Mouse (Mus musculus): ENCODE data around the gene Maco1.
A peak's percentile ranks its signal among the peaks of the same experiment; 100 is the strongest.
"Not testable (repeated sequence)": the region's sequence is repeated elsewhere in the genome, so short reads cannot be mapped to it uniquely, and the experiment has no call there.

Maco1 gene

GRCm38 (mm10) chr4:134858494-134858893 lies 5.3 kb upstream of the Maco1 start:
- DNase-seq (ENCODE audit: low read depth, low spot score), result no peak

DNA sequence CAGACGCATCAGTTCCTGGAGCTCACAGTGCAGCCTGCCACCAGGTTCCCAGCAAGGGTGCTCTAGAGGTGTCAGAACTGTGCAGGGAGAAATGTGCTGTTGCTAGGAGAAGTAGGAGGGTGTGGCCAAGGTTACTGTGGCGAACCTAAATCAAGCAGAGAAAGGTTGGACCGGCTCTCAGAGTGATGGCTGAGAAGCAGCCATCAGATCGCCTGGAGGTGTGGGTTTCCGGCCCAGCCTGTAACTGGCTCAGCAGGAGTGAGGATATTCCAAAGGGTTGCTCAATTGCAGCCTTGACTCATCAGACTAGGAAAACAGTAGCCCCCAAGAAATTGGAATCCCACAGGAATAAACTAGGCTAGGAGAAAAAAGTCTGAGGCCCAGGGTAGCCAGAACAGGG lies 3.4 kb upstream of the Maco1 start:
- no peak for DNase-seq (ENCODE audit: low read depth, low spot score)

- DNase-seq (ENCODE audit: low read depth, low spot score), result no peak
These were observed 2.9 kb upstream of the Maco1 start for GRCm38 (mm10) chr4:134856056-134856455.

DNA sequence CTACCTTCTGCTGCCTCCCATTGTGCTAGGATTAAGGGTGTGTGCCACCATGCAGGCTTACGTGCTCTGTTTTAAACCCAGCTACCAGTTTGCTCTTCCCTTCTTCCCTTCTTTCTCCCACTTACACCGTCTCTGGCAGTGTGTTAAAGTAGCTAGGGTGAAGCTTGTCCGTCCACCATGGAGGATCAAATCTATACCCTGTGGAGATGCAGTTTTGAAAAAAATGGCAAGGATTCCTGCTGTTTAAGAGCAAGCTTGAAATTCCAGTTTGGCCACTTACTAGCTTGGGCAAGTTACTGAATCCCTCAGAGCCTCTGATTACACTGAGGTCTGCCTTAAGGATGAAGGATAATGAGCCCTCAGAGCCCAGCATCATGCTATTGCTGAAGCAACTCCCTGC lies 2.2 kb upstream of the Maco1 start:
- no peak for DNase-seq (ENCODE audit: low read depth, low spot score)

GRCm38 (mm10) chr4:134853637-134854485 lies 716 bp upstream of the Maco1 start:
- peak; percentile 93 for DNase-seq (ENCODE audit: low read depth, low spot score)

DNA sequence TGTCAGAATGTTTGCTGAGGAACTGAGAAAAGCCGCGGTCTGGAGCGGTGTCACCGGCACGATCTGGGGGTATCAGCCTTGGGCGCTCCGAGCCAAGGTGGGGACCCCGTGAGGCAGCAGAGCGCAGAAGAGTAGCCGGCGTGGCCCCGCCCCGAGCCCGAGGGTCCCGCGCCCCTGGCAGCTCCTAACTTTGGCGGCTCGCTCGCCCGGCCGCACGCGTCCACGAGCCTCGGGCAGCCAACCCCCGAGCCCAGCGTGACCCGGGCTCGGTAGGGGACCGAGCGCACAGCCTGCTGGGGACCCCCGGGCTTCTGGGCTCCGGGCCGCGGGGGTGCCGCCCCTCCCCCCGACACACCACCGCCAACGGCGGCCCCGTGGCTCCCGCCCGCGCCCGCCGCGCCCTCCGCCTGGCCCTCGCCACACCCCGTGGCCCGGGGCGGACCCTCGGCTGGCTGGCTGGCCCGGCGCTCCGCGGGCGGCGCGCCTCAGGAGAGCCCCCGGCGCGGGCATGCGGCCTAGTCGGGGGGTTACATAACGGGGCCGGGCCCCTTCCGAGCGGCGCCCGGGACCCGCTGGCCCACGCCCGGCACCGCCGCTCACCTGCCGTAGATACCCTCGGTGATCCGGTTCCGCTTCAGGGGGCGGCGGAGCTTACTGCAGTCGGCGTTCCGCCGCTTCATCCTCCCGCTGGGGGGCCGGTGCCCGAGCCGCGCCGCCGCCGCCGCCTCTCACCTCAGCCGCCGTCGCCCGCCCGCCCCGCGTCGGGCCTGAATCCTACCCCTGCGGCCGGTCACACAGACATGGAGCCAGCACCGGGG lies 498 bp downstream of the Maco1 start:
- peak; percentile 41 for DNase-seq (ENCODE audit: low read depth, low spot score)

- no peak for DNase-seq (ENCODE audit: low read depth, low spot score)
These were observed 1.3 kb downstream of the Maco1 start for GRCm38 (mm10) chr4:134851876-134852275.

GRCm38 (mm10) chr4:134851236-134851635 lies 1.9 kb downstream of the Maco1 start:
- no peak for DNase-seq (ENCODE audit: low read depth, low spot score)

DNA sequence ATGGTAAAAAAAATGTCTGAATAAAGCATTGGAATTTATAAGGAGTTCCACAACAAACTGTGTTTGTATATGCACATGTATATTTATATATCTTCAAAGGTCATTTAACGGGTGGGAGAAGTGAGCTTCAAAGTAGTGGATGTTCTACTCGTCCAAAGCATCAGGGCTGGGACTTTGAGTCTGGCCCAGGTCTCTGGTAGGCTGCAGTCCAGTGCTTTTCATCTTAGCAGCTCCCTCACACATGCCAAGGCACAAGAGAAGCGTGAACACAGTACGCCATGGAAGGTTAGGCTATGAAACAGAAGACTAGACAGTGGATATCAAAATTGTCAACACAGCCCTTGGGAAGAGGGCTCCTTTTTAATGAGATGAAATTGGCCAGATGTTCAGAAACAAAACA lies 2.6 kb downstream of the Maco1 start:
- DNase-seq (ENCODE audit: low read depth, low spot score), result no peak

DNA sequence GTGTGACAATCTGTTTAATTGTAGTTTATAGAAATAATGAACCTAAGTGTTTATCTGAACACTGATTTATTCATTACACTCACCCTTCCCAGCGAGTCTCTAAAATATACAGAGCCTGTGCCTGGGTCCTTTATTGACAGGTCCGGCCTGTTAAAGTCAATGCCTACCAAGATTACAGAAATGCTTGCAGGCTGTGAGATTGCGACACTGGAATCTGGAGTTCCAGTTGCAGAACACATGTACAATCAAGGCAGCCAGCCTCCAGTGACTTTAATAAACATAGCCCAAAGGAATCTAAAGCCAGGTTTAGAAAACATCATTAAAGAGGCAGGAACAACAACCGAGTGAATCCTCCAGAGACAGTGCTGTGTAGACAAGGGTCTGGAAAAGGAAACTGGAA lies 5.6 kb downstream of the Maco1 start:
- DNase-seq (ENCODE audit: low read depth, low spot score), result no peak

DNA sequence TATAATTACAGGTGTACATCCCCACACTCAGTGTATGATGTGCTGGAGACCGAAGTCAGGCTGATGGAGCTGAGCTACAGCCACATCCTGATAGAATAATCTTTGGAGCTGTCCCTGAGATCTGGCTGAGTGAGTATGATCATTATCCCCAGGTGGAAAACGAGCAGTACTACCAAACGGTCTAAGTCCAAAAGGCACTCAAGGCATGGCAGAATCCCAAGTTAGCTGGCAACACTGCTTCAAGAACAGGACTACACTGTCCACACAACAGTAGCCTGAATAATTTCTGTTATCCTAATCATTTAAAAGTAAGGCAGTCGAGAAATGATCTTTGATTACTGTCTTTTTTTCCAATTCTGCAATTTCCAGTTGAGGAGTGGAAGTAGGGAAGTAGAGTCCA lies 9.6 kb downstream of the Maco1 start:
- DNase-seq (ENCODE audit: low read depth, low spot score), result no peak

GRCm38 (mm10) chr4:134840231-134840630 lies 12.9 kb downstream of the Maco1 start:
- no peak for DNase-seq (ENCODE audit: low read depth, low spot score)

DNA sequence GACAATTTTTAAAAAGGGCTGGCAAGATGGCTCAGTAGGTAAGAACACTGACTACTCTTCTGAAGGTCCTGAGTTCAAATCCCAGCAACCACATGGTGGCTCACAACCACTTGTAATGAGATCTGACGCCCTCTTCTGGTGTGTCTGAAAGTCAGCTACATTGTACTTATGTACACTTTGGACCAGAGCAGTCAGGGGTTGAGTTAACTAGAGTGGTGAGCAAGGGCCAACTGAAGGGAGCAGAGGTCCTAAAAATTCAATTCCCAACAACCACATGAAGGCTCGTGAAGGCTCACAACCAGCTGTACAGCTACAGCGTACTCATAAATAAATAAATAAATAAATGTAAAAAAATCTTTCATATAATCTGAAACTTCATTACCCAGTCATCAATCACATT lies 14.4 kb downstream of the Maco1 start:
- DNase-seq (ENCODE audit: low read depth, low spot score), result not testable (repeated sequence)

DNA sequence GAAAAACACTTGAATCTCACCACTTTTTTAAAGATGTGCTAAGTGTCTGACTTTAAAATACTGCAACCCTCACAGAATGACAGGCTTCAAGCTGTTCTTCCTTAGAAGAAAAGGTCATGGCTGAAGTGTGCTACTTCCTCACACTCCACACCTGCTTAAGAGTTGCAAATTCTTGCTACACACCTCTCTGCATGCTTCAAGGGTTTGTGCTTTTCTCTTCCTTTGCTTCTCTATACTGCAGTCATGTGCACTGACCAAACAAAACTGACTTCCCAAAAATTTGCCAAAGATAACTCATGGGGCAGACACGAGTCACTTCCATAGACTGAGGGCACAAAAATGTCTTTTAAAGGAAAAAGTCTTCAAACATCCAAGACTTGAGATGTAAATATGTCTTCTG lies 14.9 kb downstream of the Maco1 start:
- no peak for DNase-seq (ENCODE audit: low read depth, low spot score)

GRCm38 (mm10) chr4:134835486-134835885 lies 17.7 kb downstream of the Maco1 start:
- no peak for DNase-seq (ENCODE audit: low read depth, low spot score)

- DNase-seq (ENCODE audit: low read depth, low spot score), result no peak
These were observed 21.2 kb downstream of the Maco1 start for GRCm38 (mm10) chr4:134831934-134832333.

DNA sequence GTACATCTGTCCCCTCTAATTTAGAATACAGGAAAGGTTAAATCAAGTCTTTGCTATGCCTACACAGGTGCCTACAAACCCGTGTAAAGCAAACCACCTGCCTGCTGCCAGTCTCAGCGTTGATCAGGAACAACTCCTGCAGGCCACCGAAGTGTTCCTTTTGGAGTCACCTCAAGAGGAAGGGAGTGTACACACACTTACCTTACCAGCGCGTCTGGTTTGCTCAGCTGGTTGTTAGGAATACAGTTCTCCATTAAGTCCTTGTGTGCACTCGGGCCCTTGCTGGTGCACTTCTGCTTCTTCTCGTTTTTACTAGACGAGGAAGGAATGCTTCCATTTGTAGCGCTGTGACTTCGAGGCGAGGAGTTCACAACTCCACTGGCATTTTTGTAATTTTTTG lies 25.3 kb downstream of the Maco1 start:
- no peak for DNase-seq (ENCODE audit: low read depth, low spot score)

DNA sequence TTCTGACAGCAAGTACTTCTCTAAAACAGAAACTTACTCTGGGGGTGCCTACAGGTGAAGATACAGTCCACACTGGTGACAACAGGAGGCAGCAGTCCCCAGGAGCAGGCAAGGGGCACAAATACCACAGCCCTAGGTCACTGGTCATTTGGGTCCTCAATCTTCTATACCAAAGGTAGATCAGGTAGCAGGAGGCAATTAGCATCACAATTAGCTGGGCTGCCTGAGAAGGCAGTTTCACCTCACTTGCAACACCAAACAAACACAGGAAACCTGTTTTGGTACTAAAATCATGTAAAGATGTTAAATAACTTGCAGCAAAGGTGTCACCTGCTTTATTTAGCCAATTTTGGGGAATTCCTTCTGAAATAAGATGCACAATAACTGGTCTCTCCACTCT lies 26.8 kb downstream of the Maco1 start:
- no peak for DNase-seq (ENCODE audit: low read depth, low spot score)

- not testable (repeated sequence) for DNase-seq (ENCODE audit: low read depth, low spot score)
These were observed 27.3 kb downstream of the Maco1 start for GRCm38 (mm10) chr4:134825864-134826263.

DNA sequence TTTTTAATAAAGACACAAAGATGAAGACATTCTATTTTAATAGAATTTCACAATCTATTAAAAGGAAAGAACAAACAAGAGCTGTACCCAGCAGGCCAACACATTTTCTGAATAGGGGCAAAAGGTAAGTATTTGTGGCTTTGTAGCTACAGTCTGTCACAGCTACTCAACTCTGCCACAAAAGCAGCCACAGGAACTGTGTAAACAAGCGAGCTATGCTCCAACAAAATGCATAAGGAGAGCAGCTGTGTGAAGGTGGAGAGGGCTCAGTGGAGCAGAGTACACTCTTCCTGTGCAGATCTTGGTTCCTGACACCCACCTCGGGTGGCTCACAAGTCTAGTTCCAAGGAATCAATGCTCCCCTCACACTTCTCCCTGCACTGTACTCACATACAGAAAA lies 29.6 kb downstream of the Maco1 start:
- DNase-seq (ENCODE audit: low read depth, low spot score), result no peak

DNA sequence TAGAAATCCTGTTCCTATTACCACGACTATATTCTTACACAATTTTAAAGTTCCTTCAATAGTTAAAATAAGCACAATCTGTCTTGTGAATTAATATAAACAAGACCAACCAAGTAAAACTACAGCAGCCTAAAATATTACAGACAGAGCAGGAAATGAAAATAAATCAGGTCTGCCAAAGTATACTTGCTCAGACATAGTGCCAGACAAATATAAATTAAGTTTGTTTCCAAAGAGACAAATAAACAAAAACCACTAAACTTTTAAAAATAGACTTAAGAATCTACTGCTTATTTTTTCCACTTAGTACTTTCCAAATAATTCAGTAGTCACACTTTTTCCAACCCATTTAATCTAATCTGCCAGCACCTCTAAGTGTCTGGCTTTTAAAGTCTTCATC lies 32.1 kb downstream of the Maco1 start:
- DNase-seq (ENCODE audit: low read depth, low spot score), result no peak

GRCm38 (mm10) chr4:134817706-134818105 lies 35.4 kb downstream of the Maco1 start:
- DNase-seq (ENCODE audit: low read depth, low spot score), result no peak

DNA sequence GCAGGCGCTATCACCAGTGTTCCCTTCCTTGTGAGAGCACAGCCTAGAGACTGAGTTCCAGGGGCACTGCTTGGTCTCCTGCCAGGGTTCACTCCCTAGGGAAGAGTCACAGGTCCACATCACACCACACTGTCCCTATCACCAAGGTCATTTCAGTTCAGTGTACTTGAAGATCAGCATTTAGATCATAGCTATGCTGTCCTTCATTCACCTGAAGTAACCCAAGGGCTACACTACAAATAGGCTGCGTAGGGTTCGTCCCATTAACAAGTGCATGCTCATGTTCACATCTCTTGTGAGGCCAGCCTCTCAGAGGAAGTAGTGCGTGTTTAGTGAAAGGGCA lies 38.9 kb downstream of the Maco1 start:
- DNase-seq (ENCODE audit: low read depth, low spot score), result no peak
